Mouse (Mus musculus): ENCODE data around the gene Rab38. TPM values are rescaled to one million over a fixed set of nuclear protein-coding genes. Genes with fewer than 3 reads are reported as not detected.

Gene Rab38
- polyA plus RNA-seq (2014; fragmentation: Illumina TruSeq; extraction: RNeasy Lipid Tissue Mini Kit (QIAGEN cat#74804); ENCODE audit: low replicate concordance): 1.4 TPM

GRCm38 (mm10) chr7:88429786-88430691 lies at the start of gene Rab38:
Gene Rab38 (plus strand): TSS chr7:88430273.

Other genes starting within 250 kb of the Rab38 start
- 234 TPM for gene Ctsc, start 152.2 kb upstream of the Rab38 start, polyA plus RNA-seq (2014; fragmentation: Illumina TruSeq; extraction: RNeasy Lipid Tissue Mini Kit (QIAGEN cat#74804); ENCODE audit: low replicate concordance)

Data from small intestine, adult 10 weeks (tissue).